Mouse (Mus musculus): ENCODE results near the gene Npcd.
A peak's percentile ranks its signal among the peaks of the same experiment; 100 is the strongest.

Npcd gene

GRCm38 (mm10) chr15:79765361-79765760 is 68.7 kb downstream of the Npcd start:
- DNase-seq = peak; percentile 59 to 62

GRCm38 (mm10) chr15:79764539-79765267 is 69.3 kb downstream of the Npcd start:
- peak; percentile 62 to 71 for DNase-seq

GRCm38 (mm10) chr15:79763601-79764246 is 70.3 kb downstream of the Npcd start:
- peak; percentile 83 to 89 for DNase-seq

- DNase-seq = peak in 1 of 2 experiments; percentile 42
These were observed 71.0 kb downstream of the Npcd start for GRCm38 (mm10) chr15:79763001-79763400.

- DNase-seq = no peak
These were observed 73.1 kb downstream of the Npcd start for GRCm38 (mm10) chr15:79760956-79761355.

GRCm38 (mm10) chr15:79757118-79757517 is 76.9 kb downstream of the Npcd start:
- DNase-seq = no peak

- DNase-seq = no peak
These were observed 77.9 kb downstream of the Npcd start for GRCm38 (mm10) chr15:79755977-79756625.

GRCm38 (mm10) chr15:79755176-79755575 is 78.9 kb downstream of the Npcd start:
- no peak for DNase-seq

- DNase-seq = no peak
These were observed 80.2 kb downstream of the Npcd start for GRCm38 (mm10) chr15:79753873-79754272.

GRCm38 (mm10) chr15:79753420-79753752 is 80.7 kb downstream of the Npcd start:
- DNase-seq = no peak

- peak; percentile 79 to 88 for DNase-seq
These were observed 81.2 kb downstream of the Npcd start for GRCm38 (mm10) chr15:79752742-79753419.

- DNase-seq = no peak
These were observed 82.3 kb downstream of the Npcd start for GRCm38 (mm10) chr15:79751772-79752171.

GRCm38 (mm10) chr15:79750266-79750665 is 83.8 kb downstream of the Npcd start:
- no peak for DNase-seq

GRCm38 (mm10) chr15:79749162-79749561 is 84.9 kb downstream of the Npcd start:
- no peak for DNase-seq

- DNase-seq = no peak
These were observed 86.0 kb downstream of the Npcd start for GRCm38 (mm10) chr15:79747998-79748397.

GRCm38 (mm10) chr15:79745883-79746282 is 88.2 kb downstream of the Npcd start:
- DNase-seq = no peak

GRCm38 (mm10) chr15:79745312-79745711 is 88.7 kb downstream of the Npcd start:
- DNase-seq = no peak

GRCm38 (mm10) chr15:79744742-79745141 is 89.3 kb downstream of the Npcd start:
- no peak for DNase-seq

- DNase-seq = no peak
These were observed 90.0 kb downstream of the Npcd start for GRCm38 (mm10) chr15:79744001-79744400.

GRCm38 (mm10) chr15:79742706-79743023 is 91.4 kb downstream of the Npcd start:
- DNase-seq = no peak

- peak; percentile 95 to 97 for DNase-seq
These were observed 91.9 kb downstream of the Npcd start, which contains the start of gene Sun2 for GRCm38 (mm10) chr15:79741921-79742705. TSS of gene Sun2 (minus strand) at chr15:79742536.

- peak; percentile 45 to 51 for DNase-seq
These were observed 92.7 kb downstream of the Npcd start for GRCm38 (mm10) chr15:79741173-79741858.

Data from cerebellum, adult 18-20 months (tissue).